Mouse (Mus musculus): Measurements from ENCODE around the gene Mkrn2os. TPM values are rescaled to one million over a fixed set of nuclear protein-coding genes. Genes with fewer than 3 reads are reported as not detected.

Gene Mkrn2os
- total and polyA plus RNA-seq, 2 experiments from 2014 or later = 0.37 TPM; not detected in 1

DNA sequence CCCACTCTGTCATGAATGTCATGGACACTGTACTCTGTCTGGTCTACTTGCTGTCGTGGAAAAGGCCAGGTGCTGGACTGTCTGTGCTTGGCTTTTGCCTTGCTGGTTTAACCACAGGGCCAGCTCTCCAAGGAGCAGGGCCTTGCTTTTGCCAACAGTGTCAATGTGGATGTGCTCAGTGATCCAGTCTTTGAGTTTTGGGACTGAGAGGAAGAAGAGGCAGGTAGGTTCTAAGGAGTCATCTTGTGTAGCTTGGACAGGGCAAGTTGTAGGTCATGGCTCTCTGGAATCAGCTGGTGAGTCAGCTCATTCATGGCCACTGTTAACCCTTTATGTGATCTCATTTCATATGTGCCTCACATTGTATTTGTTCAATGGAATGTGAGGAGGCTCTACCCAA is 14.1 kb upstream of the Mkrn2os start:
- no peak overlapping the region for H3K4me2 ChIP-seq (ENCODE audit: low read depth, low read length)
- DNase-seq (ENCODE audit: low spot score) = no peak
- H3K4me1 ChIP-seq (ENCODE audit: control insufficient read depth, insufficient read depth) = peaks cover 8% of the 10 kb centered on the region; the same call in 1 of the 2 replicates
- H3K36me3 ChIP-seq (replicated peaks; ENCODE audit: control insufficient read depth, insufficient read depth, low read length) = peaks cover 19% of the 10 kb centered on the region
- H3K4me3 ChIP-seq (ENCODE audit: low read depth, low read length) = no peak overlapping the region
- no peaks in the 10 kb centered on the region for H3K27me3 ChIP-seq (ENCODE audit: control insufficient read depth, insufficient read depth, low read length)
- no peak for ATAC-seq (ENCODE audit: insufficient read depth, low read depth)
- no peaks in the 10 kb centered on the region for H3K9me3 ChIP-seq (replicated peaks; ENCODE audit: control insufficient read depth, low read length)
- TF ChIP-seq CTCF (IDR thresholded peaks at IDR 0.05; ENCODE audit: low read depth) (no peak), EP300 (IDR thresholded peaks at IDR 0.05; ENCODE audit: low read depth) (no peak)
- H3K27ac ChIP-seq (ENCODE audit: low read depth) = no peak overlapping the region
- H3K9ac ChIP-seq (replicated peaks; ENCODE audit: low read depth, low read length) = no peak overlapping the region
- 82% methylated on average over 1 of the region's 1 CpGs for WGBS

DNA sequence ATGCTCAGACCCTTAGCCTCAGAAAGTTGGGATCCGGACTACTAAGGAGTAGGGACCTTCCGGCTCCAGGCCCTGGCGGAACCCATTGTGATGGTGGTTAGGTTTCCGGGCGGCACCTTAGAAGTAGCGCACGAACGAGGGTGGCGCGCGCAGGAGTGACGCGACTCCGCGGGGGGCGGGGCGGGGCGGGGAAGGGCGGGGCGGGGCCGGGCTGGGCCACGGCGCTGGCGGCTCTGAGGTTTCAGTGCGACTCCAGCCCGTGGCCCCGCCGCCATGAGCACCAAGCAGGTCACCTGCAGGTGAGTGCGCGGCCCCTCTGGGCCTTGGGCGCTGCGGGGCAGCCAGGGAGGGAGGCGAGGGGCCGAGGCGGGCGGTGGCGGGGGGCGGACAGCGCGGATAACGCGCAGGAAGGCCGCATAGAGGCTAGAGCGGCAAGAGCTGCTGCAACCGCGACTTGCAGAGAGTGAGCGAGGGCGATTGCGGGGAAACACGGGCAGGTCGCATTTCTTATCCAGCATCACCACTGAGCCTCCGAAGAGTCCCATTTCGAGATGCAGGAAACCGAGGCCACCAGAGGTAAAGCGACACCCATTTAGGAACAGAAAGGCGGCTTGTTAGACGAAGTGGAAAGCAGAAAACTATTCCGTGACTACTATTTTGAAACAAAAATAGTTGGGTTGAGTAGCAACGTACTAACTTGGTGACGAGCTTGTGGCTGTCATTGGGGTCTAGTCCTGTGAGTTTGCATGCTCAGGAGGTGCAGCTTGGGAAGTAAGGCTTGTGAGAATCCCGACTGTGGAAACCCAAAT is 9.5 kb upstream of the Mkrn2os start, which contains the start of gene Mkrn2:
TSS of gene Mkrn2 (plus strand) at position 188 of the 809 bp plus-strand sequence.
- DNase-seq (ENCODE audit: low spot score) = peak; percentile 71
- peak within 1 kb of the TSS; percentile 88 for H3K9ac ChIP-seq (replicated peaks; ENCODE audit: low read depth, low read length)
- ATAC-seq (ENCODE audit: insufficient read depth, low read depth) = peak; percentile 94

DNA sequence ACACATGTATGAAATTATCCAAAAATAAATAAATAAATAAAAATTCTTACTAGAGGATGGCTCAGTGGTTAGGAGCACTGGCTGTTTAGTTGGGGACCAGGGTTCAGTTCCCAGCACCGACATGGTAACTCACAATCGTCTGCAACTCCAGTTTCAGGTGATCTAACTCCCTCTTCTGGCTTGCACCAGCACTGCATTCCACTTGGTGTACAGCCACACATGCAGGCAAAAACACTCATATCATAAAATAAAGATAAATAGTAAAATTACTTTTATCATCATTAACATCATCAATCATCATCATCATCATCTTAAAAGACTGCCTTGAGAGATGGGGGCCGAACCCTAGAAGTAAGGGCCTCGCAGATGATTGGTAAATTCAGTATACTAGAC is 8.9 kb upstream of the Mkrn2os start:
- DNase-seq (ENCODE audit: low spot score) (no peak), ATAC-seq (ENCODE audit: insufficient read depth, low read depth) (no peak)
- Histone ChIP-seq H3K4me1 (ENCODE audit: control insufficient read depth, insufficient read depth) (peaks cover 8% of the 10 kb centered on the region; the same call in 1 of the 2 replicates), H3K4me3 (ENCODE audit: low read depth, low read length) (peak overlapping the region; percentile 93), H3K27me3 (ENCODE audit: control insufficient read depth, insufficient read depth, low read length) (no peaks in the 10 kb centered on the region), H3K9me3 (replicated peaks; ENCODE audit: control insufficient read depth, low read length) (no peaks in the 10 kb centered on the region), H3K9ac (replicated peaks; ENCODE audit: low read depth, low read length) (no peak overlapping the region), H3K4me2 (ENCODE audit: low read depth, low read length) (peak overlapping the region; percentile 74), H3K27ac (ENCODE audit: low read depth) (no peak overlapping the region), H3K36me3 (replicated peaks; ENCODE audit: control insufficient read depth, insufficient read depth, low read length) (no peaks in the 10 kb centered on the region)
- WGBS = 60% methylated on average over 4 of the region's 4 CpGs
- no peak for TF ChIP-seq CTCF (IDR thresholded peaks at IDR 0.05; ENCODE audit: low read depth)
- TF ChIP-seq EP300 (IDR thresholded peaks at IDR 0.05; ENCODE audit: low read depth) = no peak

More for the DNA sequence above, 9.5 kb upstream of the Mkrn2os start, which contains the start of gene Mkrn2:
- H3K27me3 ChIP-seq (ENCODE audit: control insufficient read depth, insufficient read depth, low read length) = no peaks in the 10 kb centered on the region
- H3K36me3 ChIP-seq (replicated peaks; ENCODE audit: control insufficient read depth, insufficient read depth, low read length) = no peaks in the 10 kb centered on the region
- WGBS = under 1% methylated on average over 58 of the region's 61 CpGs
- no peak for TF ChIP-seq CTCF (IDR thresholded peaks at IDR 0.05; ENCODE audit: low read depth)
- no peak for TF ChIP-seq EP300 (IDR thresholded peaks at IDR 0.05; ENCODE audit: low read depth)
- H3K27ac ChIP-seq (ENCODE audit: low read depth) = peak within 1 kb of the TSS; percentile 89
- peaks cover 8% of the 10 kb centered on the region; the same call in 1 of the 2 replicates for H3K4me1 ChIP-seq (ENCODE audit: control insufficient read depth, insufficient read depth)
- peak within 1 kb of the TSS; percentile 74 for H3K4me2 ChIP-seq (ENCODE audit: low read depth, low read length)
- H3K4me3 ChIP-seq (ENCODE audit: low read depth, low read length) = peak within 1 kb of the TSS; percentile 93
- H3K9me3 ChIP-seq (replicated peaks; ENCODE audit: control insufficient read depth, low read length) = no peaks in the 10 kb centered on the region

DNA sequence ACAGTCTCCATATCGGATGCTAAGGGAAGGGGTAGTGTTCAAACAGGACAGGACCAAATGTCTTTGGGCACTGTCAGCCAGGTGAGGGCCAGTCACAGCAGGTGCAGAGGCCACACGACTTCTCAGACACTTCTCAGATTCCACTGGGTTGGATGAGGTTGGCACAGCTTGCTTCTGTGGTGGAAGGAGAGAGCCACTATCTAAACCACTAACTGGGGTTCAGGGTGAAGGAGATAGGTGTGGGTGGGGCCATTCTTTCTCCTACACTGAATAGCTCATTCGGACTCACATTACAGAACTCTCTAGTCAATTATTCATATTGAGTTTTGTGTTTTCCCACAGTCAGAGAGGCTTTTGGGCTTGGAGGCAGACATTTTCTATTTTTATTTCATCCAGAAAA is 3.3 kb upstream of the Mkrn2os start:
- no peaks in the 10 kb centered on the region for H3K36me3 ChIP-seq (replicated peaks; ENCODE audit: control insufficient read depth, insufficient read depth, low read length)
- H3K4me2 ChIP-seq (ENCODE audit: low read depth, low read length) = no peak overlapping the region
- 58% methylated on average over 3 of the region's 3 CpGs for WGBS
- H3K4me1 ChIP-seq (ENCODE audit: control insufficient read depth, insufficient read depth) = no peaks in the 10 kb centered on the region
- DNase-seq (ENCODE audit: low spot score) (no peak), ATAC-seq (ENCODE audit: insufficient read depth, low read depth) (no peak)
- H3K4me3 ChIP-seq (ENCODE audit: low read depth, low read length) = no peak overlapping the region
- H3K27me3 ChIP-seq (ENCODE audit: control insufficient read depth, insufficient read depth, low read length) = no peaks in the 10 kb centered on the region
- TF ChIP-seq EP300 (IDR thresholded peaks at IDR 0.05; ENCODE audit: low read depth) (no peak), CTCF (IDR thresholded peaks at IDR 0.05; ENCODE audit: low read depth) (no peak)
- no peaks in the 10 kb centered on the region for H3K9me3 ChIP-seq (replicated peaks; ENCODE audit: control insufficient read depth, low read length)
- H3K9ac ChIP-seq (replicated peaks; ENCODE audit: low read depth, low read length) = no peak overlapping the region
- no peak overlapping the region for H3K27ac ChIP-seq (ENCODE audit: low read depth)

- H3K27ac ChIP-seq (ENCODE audit: low read depth) = no peak overlapping the region
- no peaks in the 10 kb centered on the region for H3K36me3 ChIP-seq (replicated peaks; ENCODE audit: control insufficient read depth, insufficient read depth, low read length)
- no peaks in the 10 kb centered on the region for H3K4me1 ChIP-seq (ENCODE audit: control insufficient read depth, insufficient read depth)
- H3K27me3 ChIP-seq (ENCODE audit: control insufficient read depth, insufficient read depth, low read length) = no peaks in the 10 kb centered on the region
- 61% methylated on average over 3 of the region's 3 CpGs for WGBS
- H3K4me2 ChIP-seq (ENCODE audit: low read depth, low read length) = no peak overlapping the region
- H3K9ac ChIP-seq (replicated peaks; ENCODE audit: low read depth, low read length) = no peak overlapping the region
- TF ChIP-seq EP300 (IDR thresholded peaks at IDR 0.05; ENCODE audit: low read depth) (no peak), CTCF (IDR thresholded peaks at IDR 0.05; ENCODE audit: low read depth) (no peak)
- H3K9me3 ChIP-seq (replicated peaks; ENCODE audit: control insufficient read depth, low read length) = no peaks in the 10 kb centered on the region
- H3K4me3 ChIP-seq (ENCODE audit: low read depth, low read length) = no peak overlapping the region
- DNase-seq (ENCODE audit: low spot score) (no peak), ATAC-seq (ENCODE audit: insufficient read depth, low read depth) (no peak)
Measured at GRCm38 (mm10) chr6:115594463-115594862, 2.1 kb upstream of the Mkrn2os start.
